Mouse (Mus musculus) intestine, postnatal 0 days (tissue): Measurements from ENCODE around the gene Wwtr1. TPM values are rescaled to one million over a fixed set of nuclear protein-coding genes. Genes with fewer than 3 reads are reported as not detected.

Experiments
- ATAC-seq: fragments of 200-750 bp; cut with Nextera tagmentation; 2 replicates; pipeline ENCODE4 v1.8.0; 2017; ENCODE audit warnings: mild to moderate bottlenecking, moderate TSS enrichment, moderate library complexity
- H3K27ac ChIP-seq: fragments of 300-500 bp; sonication (generic); 2 replicates; pipeline ENCODE4 v1.5.1; 2014; ENCODE audit warnings: mild to moderate bottlenecking, low read depth, low read length, moderate library complexity
- H3K27me3 ChIP-seq: fragments of 300-500 bp; sonication (generic); replicated peaks from 2 replicates; pipeline ENCODE4 v1.6.1; 2014; ENCODE audit warnings: low read length, mixed read lengths; ENCODE audit not compliant: control insufficient read depth, insufficient read depth
- H3K36me3 ChIP-seq: fragments of 300-500 bp; sonication (generic); 2 replicates; pipeline ENCODE4 v1.6.1; 2014; ENCODE audit warnings: mild to moderate bottlenecking, moderate library complexity; ENCODE audit not compliant: control insufficient read depth, insufficient read depth
- H3K4me1 ChIP-seq: fragments of 300-500 bp; sonication (generic); replicated peaks from 2 replicates; pipeline ENCODE4 v1.6.1; 2014; ENCODE audit warnings: antibody characterized with exemption, low read length, mixed read lengths; ENCODE audit not compliant: control insufficient read depth, insufficient read depth
- H3K4me2 ChIP-seq: fragments of 300-500 bp; sonication (generic); replicated peaks from 2 replicates; pipeline ENCODE4 v1.6.1; 2014; ENCODE audit warnings: low read depth, mild to moderate bottlenecking, moderate library complexity
- H3K4me3 ChIP-seq: fragments of 300-500 bp; sonication (generic); 2 replicates; pipeline ENCODE4 v1.5.1; 2014; ENCODE audit warnings: low read depth, low read length
- H3K9ac ChIP-seq: fragments of 300-500 bp; sonication (generic); 2 replicates; pipeline ENCODE4 v1.6.1; 2014; ENCODE audit warnings: mild to moderate bottlenecking, low read depth, low read length
- H3K9me3 ChIP-seq: fragments of 300-500 bp; sonication (generic); 2 replicates; pipeline ENCODE4 v1.6.1; 2016; ENCODE audit warnings: mixed run types; ENCODE audit not compliant: control insufficient read depth
- CTCF ChIP-seq: sonication (generic); IDR thresholded peaks from 2 replicates; pipeline ENCODE4 v1.5.1; 2016; ENCODE audit warnings: low read depth, mild to moderate bottlenecking, control low read depth, antibody characterized with exemption, moderate library complexity
- WGBS: fragments of 180-500 bp; shearing (Covaris S2); extraction: QIAGEN DNeasy Blood & Tissue Kit; methylation state at CpG from one replicate; pipeline ENCODE4 v1.1.7; 2014; 5-methylcytosine and 5-hydroxymethylcytosine counted together
- polyA plus RNA-seq: library from polyadenylated mRNA; unstranded; fragments of >200 nt; fragmentation: Nextera tagmentation; extraction: Ambion mirVana; gene quantifications from 2 replicates; pipeline ENCODE4 v1.2.1, GENCODE M21; 2015

Gene Wwtr1
- polyA plus RNA-seq, 1 experiment from 2014 or later = 13.6 TPM

DNA sequence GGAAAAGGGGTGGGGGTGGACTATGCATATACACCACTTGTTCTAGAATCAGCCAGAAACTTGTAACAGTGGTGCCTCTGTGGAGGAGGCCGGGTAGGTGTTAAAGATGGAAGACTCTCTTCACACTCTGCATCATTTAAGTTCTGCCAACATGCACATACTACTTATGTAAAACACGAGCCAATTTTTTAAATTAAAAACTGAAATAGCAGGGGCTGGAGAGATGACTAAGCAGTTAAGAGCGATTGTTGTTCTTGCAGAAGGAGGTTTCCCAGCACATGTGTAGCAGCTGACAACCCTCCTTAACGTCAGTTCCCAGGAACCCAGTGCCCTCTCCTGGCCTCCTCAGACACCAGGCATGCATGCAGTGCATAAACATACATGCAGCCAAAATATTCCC is 95.1 kb downstream of the Wwtr1 start:
- no peak overlapping the region for H3K4me2 ChIP-seq
- no peak overlapping the region for H3K9ac ChIP-seq
- no peak overlapping the region for H3K27ac ChIP-seq
- no peak overlapping the region for H3K4me3 ChIP-seq
- TF ChIP-seq CTCF = no peak
- H3K4me1 ChIP-seq = no peaks in the 10 kb centered on the region; the same call in 1 of the 2 replicates
- H3K9me3 ChIP-seq = no peaks in the 10 kb centered on the region
- no peaks in the 10 kb centered on the region for H3K27me3 ChIP-seq
- no peaks in the 10 kb centered on the region for H3K36me3 ChIP-seq
- ATAC-seq = no peak
- 62% methylated on average over 4 of the region's 4 CpGs for WGBS

DNA sequence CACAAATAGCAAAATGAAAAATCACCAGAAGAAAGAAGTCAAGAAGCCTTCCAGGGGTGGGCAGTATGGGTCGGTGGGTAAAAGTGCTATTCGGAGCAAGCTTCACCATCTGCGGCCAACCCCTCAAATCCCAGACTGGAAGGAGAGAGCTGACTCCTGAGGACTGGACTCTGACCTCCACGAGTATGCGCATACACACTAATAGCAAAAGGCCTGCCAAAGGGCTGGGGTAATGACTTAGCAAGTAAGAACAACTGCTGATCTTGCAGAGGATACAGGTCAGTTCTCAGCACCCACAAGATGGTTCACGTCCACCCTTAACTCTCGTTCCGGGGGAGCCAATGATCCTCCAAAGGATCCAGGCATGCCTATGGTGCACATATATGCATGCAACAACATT is 101.3 kb downstream of the Wwtr1 start:
- Histone ChIP-seq H3K27ac (no peak overlapping the region), H3K4me2 (no peak overlapping the region), H3K4me3 (no peak overlapping the region), H3K9me3 (no peaks in the 10 kb centered on the region), H3K4me1 (no peaks in the 10 kb centered on the region), H3K9ac (no peak overlapping the region), H3K36me3 (no peaks in the 10 kb centered on the region), H3K27me3 (no peaks in the 10 kb centered on the region)
- WGBS = 73% methylated on average over 8 of the region's 8 CpGs
- TF ChIP-seq CTCF = no peak
- ATAC-seq = no peak

DNA sequence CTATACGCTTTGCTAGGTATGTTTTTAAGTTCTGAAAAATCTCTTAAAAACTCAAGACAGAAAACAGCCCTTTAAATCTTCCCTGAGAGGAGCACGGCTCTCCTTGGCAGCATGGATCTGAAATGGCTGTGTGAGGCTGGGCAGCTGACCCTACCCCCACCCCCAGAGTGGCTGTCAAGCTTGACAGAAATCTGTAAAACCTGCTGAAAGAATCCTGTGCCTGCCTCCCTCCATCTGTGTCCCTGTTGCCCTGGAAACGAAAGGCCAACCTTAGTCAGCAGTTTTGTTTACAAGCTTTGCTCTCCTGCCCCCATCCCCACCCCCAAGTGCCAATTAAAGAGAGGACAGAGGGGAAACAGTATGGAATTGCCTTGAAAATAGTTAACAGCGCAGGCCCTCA is 103.3 kb downstream of the Wwtr1 start:
- no peaks in the 10 kb centered on the region for H3K27me3 ChIP-seq
- H3K36me3 ChIP-seq = no peaks in the 10 kb centered on the region
- no peak overlapping the region for H3K4me2 ChIP-seq
- H3K9ac ChIP-seq = no peak overlapping the region
- H3K4me1 ChIP-seq = no peaks in the 10 kb centered on the region
- no peaks in the 10 kb centered on the region for H3K9me3 ChIP-seq
- 67% methylated on average over 4 of the region's 4 CpGs for WGBS
- ATAC-seq = no peak
- no peak overlapping the region for H3K4me3 ChIP-seq
- no peak overlapping the region for H3K27ac ChIP-seq
- no peak for TF ChIP-seq CTCF

DNA sequence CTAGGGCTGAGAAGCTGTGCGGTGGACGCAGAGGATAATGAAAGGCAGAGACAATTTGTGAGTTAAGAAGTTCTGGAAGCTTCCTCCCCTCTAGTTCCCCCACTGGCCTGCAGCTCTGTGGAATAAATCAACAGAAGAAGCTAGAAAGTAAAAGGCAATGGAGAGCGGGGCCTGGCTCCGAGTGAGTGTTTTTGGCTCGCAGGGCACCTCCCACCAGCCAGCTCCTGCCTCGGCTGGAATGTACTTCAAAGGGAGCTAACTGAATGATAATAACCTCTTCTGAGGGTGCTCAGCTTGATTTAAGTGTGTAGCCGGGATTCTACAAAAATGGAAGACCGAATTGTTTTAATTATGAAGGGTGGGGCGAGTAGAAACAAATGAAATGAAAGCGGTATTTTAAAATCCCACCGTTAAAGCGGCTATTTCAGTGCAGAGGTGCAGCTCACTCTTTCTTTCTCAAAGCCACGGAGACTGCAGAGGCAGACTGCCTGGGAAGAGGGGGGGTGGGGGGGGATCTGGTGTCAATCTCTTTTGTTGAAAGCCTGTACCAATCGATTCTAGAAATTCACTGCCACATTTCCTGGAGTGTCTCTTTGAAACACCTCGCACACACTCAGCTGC is 104.6 kb downstream of the Wwtr1 start:
- Histone ChIP-seq H3K4me2 (peak overlapping the region; percentile 48), H3K9ac (no peak overlapping the region), H3K4me3 (no peak overlapping the region), H3K27me3 (no peaks in the 10 kb centered on the region), H3K36me3 (no peaks in the 10 kb centered on the region), H3K27ac (no peak overlapping the region), H3K9me3 (no peaks in the 10 kb centered on the region), H3K4me1 (no peaks in the 10 kb centered on the region)
- WGBS = 22% methylated on average over 15 of the region's 15 CpGs
- no peak for ATAC-seq
- no peak for TF ChIP-seq CTCF

DNA sequence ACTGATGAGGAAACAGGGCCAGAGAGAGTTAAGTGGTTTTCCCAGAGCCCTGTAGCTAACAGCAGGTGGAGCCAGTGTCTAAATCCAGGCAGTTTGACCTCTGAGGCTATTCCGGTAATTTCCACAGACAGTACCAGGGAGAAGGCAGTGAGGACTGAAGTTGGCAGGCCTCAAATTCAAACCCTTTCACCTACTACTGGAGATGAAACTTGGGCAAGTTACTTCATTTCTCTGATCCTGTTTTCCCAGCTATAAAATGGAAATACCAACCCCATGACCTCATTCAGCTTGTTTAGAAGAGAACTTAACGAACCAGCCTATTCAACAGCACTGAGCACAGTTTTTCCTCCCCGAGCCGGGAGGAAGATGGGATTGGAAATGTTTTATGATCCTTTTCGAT is 105.4 kb downstream of the Wwtr1 start:
- Histone ChIP-seq H3K4me3 (no peak overlapping the region), H3K4me1 (no peaks in the 10 kb centered on the region), H3K4me2 (peak overlapping the region; percentile 48; the same call in 1 of the 2 replicates), H3K27ac (no peak overlapping the region), H3K27me3 (no peaks in the 10 kb centered on the region), H3K9me3 (no peaks in the 10 kb centered on the region), H3K9ac (no peak overlapping the region), H3K36me3 (no peaks in the 10 kb centered on the region)
- WGBS = 22% methylated on average over 5 of the region's 5 CpGs
- TF ChIP-seq CTCF = peak; percentile 80
- 0 out of 2 replicates have a peak, but pooled peaks have one; percentile 38 for ATAC-seq

DNA sequence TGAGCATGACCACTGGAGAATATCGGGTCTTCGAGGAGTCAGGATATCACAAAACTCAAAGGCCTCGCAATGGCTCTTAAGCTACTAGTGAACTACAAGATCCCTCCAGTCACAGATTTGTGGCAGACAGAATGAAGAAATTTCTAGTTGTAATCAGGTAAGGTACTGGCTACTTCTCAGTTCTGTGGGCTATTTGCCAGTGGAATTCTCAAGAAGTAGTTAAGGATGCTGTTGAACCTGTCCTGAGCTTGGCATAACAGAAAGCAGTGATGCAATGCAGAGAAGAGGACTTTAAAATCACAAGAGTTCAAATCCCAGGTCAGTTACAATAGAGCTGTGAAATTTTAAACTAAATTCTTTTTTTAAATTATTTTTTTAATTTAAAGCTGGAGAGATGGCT is 106.4 kb downstream of the Wwtr1 start:
- H3K4me3 ChIP-seq = no peak overlapping the region
- 94% methylated on average over 3 of the region's 3 CpGs for WGBS
- no peak overlapping the region for H3K4me2 ChIP-seq
- no peak overlapping the region for H3K9ac ChIP-seq
- no peaks in the 10 kb centered on the region for H3K36me3 ChIP-seq
- H3K9me3 ChIP-seq = no peaks in the 10 kb centered on the region
- no peaks in the 10 kb centered on the region for H3K27me3 ChIP-seq
- ATAC-seq = no peak
- H3K4me1 ChIP-seq = no peaks in the 10 kb centered on the region
- no peak overlapping the region for H3K27ac ChIP-seq
- TF ChIP-seq CTCF = no peak

DNA sequence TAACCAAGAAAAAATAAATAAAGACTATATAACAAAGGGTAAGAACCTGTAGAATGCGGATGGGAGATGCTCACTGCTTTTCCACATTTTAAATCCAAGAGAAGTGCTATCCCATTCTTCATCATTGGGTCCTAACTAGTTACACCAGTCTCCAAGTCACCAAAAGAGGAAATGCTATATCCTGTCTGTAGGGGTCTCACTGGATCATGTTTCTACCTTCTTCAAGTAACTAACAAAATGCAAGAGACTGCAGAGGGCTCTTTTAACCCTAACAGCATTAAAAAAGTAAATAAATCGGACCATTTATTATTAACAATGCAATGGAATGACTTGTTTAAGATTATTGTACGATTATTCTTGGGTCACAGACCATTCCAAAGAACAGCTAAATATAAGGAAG is 109.4 kb downstream of the Wwtr1 start:
- WGBS = 64% methylated on average over 3 of the region's 3 CpGs
- no peaks in the 10 kb centered on the region for H3K36me3 ChIP-seq
- no peaks in the 10 kb centered on the region for H3K4me1 ChIP-seq
- ATAC-seq = no peak
- no peaks in the 10 kb centered on the region for H3K9me3 ChIP-seq
- H3K27ac ChIP-seq = no peak overlapping the region
- H3K27me3 ChIP-seq = no peaks in the 10 kb centered on the region
- H3K4me3 ChIP-seq = no peak overlapping the region
- peak; percentile 65 for TF ChIP-seq CTCF
- H3K9ac ChIP-seq = no peak overlapping the region
- H3K4me2 ChIP-seq = no peak overlapping the region
